Mouse (Mus musculus) splenic B cell, adult 2 months (primary cell): ENCODE data around the gene Tecta.

Source experiments
- DNase-seq: peaks from one replicate; pipeline ENCODE4 v3.0.0-alpha.2; 2011; ENCODE audit warnings: low read depth, low spot score
- H3K27me3 ChIP-seq: 2 replicates; pipeline ENCODE4 v1.6.1; 2012; ENCODE audit warnings: mild to moderate bottlenecking, low read length, moderate library complexity, mixed read lengths; ENCODE audit not compliant: control insufficient read depth, poor library complexity, insufficient read depth, severe bottlenecking
- H3K36me3 ChIP-seq: 2 replicates; pipeline ENCODE4 v1.6.1; 2012; ENCODE audit warnings: mild to moderate bottlenecking, low read length, moderate library complexity, mixed read lengths; ENCODE audit not compliant: control insufficient read depth, poor library complexity, insufficient read depth, severe bottlenecking

Gene Tecta

GRCm38 (mm10) chr9:42320616-42321015, 79.1 kb downstream of the Tecta start:
- no peak for DNase-seq
- no peaks in the 10 kb centered on the region for H3K36me3 ChIP-seq

GRCm38 (mm10) chr9:42318455-42318987, 81.2 kb downstream of the Tecta start:
- Histone ChIP-seq H3K27me3 (no peaks in the 10 kb centered on the region), H3K36me3 (no peaks in the 10 kb centered on the region)
- DNase-seq = no peak

More at GRCm38 (mm10) chr9:42320616-42321015, 79.1 kb downstream of the Tecta start:
- no peaks in the 10 kb centered on the region for H3K27me3 ChIP-seq

GRCm38 (mm10) chr9:42317337-42317736, 82.4 kb downstream of the Tecta start:
- no peaks in the 10 kb centered on the region for H3K27me3 ChIP-seq
- DNase-seq = no peak
- no peaks in the 10 kb centered on the region for H3K36me3 ChIP-seq

- H3K27me3 ChIP-seq = no peaks in the 10 kb centered on the region
- no peaks in the 10 kb centered on the region for H3K36me3 ChIP-seq
- no peak for DNase-seq
Measured at GRCm38 (mm10) chr9:42315816-42316215, 83.9 kb downstream of the Tecta start.

- Histone ChIP-seq H3K36me3 (no peaks in the 10 kb centered on the region), H3K27me3 (no peaks in the 10 kb centered on the region)
- DNase-seq = peak; percentile 26
Measured at GRCm38 (mm10) chr9:42314959-42315358, 84.8 kb downstream of the Tecta start.

GRCm38 (mm10) chr9:42314388-42314787, 85.3 kb downstream of the Tecta start:
- no peaks in the 10 kb centered on the region for H3K27me3 ChIP-seq
- no peaks in the 10 kb centered on the region for H3K36me3 ChIP-seq
- no peak for DNase-seq

- Histone ChIP-seq H3K27me3 (no peaks in the 10 kb centered on the region), H3K36me3 (no peaks in the 10 kb centered on the region)
- DNase-seq = peak; percentile 26
Measured at GRCm38 (mm10) chr9:42313872-42314271, 85.9 kb downstream of the Tecta start.

- H3K27me3 ChIP-seq = no peaks in the 10 kb centered on the region
- no peaks in the 10 kb centered on the region for H3K36me3 ChIP-seq
- no peak for DNase-seq
Measured at GRCm38 (mm10) chr9:42311311-42311710, 88.4 kb downstream of the Tecta start.

GRCm38 (mm10) chr9:42303894-42304293, 95.8 kb downstream of the Tecta start:
- Histone ChIP-seq H3K27me3 (no peaks in the 10 kb centered on the region), H3K36me3 (no peaks in the 10 kb centered on the region)
- no peak for DNase-seq

- no peak for DNase-seq
- H3K27me3 ChIP-seq = no peaks in the 10 kb centered on the region
- H3K36me3 ChIP-seq = no peaks in the 10 kb centered on the region
Measured at GRCm38 (mm10) chr9:42301082-42301633, 98.6 kb downstream of the Tecta start.

GRCm38 (mm10) chr9:42296297-42296922, 103.3 kb downstream of the Tecta start:
- no peaks in the 10 kb centered on the region for H3K27me3 ChIP-seq
- no peaks in the 10 kb centered on the region for H3K36me3 ChIP-seq
- DNase-seq = no peak

GRCm38 (mm10) chr9:42294131-42294530, 105.6 kb downstream of the Tecta start:
- no peak for DNase-seq
- Histone ChIP-seq H3K36me3 (no peaks in the 10 kb centered on the region), H3K27me3 (no peaks in the 10 kb centered on the region)

GRCm38 (mm10) chr9:42293596-42293995, 106.1 kb downstream of the Tecta start:
- Histone ChIP-seq H3K27me3 (no peaks in the 10 kb centered on the region), H3K36me3 (no peaks in the 10 kb centered on the region)
- no peak for DNase-seq

- Histone ChIP-seq H3K27me3 (no peaks in the 10 kb centered on the region), H3K36me3 (no peaks in the 10 kb centered on the region)
- DNase-seq = no peak
Measured at GRCm38 (mm10) chr9:42293051-42293450, 106.7 kb downstream of the Tecta start.

- Histone ChIP-seq H3K36me3 (no peaks in the 10 kb centered on the region), H3K27me3 (no peaks in the 10 kb centered on the region)
- no peak for DNase-seq
Measured at GRCm38 (mm10) chr9:42279676-42280075, 120.1 kb downstream of the Tecta start.
